Mouse (Mus musculus): ENCODE data around the gene Dhtkd1. TPM values are rescaled to one million over a fixed set of nuclear protein-coding genes. Genes with fewer than 3 reads are reported as not detected.
"Not testable (repeated sequence)": the region's sequence is repeated elsewhere in the genome, so short reads cannot be mapped to it uniquely, and the experiment has no call there.

Gene Dhtkd1
- polyA plus RNA-seq, 1 experiment from 2014 or later, result 2.8 TPM

DNA sequence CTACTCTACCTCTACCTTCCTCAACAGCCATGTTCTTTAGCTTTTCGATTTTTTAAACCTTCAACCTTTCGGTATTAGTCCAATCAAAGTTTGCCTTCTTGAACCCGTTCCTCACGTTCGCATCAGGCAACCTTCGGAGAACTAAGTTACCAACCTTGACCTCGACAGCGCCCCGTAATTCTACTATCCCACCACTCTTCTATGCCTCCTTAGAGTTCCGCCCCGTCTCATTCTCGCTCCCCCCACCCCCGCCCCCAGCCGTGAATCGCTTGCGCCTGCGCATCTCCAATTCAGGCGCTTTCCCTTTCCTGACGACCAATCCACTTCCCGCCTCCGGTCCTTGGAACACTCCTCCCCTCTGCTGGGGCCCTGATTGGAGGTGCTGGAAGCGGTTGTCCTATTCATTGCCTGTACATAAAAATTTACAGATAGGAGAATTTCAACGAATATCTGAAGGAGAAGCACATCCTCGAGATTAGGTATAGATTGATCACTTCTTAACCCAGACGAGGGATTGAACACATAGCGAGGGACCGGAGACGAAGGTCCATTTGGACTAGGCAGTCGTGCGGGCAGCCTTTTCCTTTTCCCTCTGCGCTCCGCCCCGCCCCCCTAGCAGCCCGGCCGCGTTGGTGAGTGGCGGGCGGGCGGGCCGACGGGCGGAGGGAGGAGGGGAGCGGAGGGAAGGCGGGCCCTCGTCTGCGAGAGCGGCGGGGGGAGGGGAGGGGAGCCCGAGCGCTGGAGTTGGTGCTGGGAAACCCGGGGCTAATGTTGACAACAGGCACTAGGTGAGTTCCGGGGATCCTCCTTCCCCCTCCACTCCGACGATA, 8.4 kb upstream of the Dhtkd1 start, which contains the start of gene Upf2:
Gene Upf2, plus strand, starts transcription at position 704 of the 830 bp plus-strand sequence.
- Histone ChIP-seq H3K36me3 (ENCODE audit: control insufficient read depth, insufficient read depth, low read length) (no peaks in the 10 kb centered on the region; the same call in 1 of the 2 replicates), H3K4me2 (ENCODE audit: low read depth) (peak within 1 kb of the TSS; percentile 79), H3K9me3 (ENCODE audit: control insufficient read depth, low read length) (no peaks in the 10 kb centered on the region), H3K9ac (ENCODE audit: low read length) (peak within 1 kb of the TSS; percentile 91), H3K27me3 (ENCODE audit: control insufficient read depth, insufficient read depth, low read length) (no peaks in the 10 kb centered on the region), H3K4me1 (ENCODE audit: control insufficient read depth, insufficient read depth, low read length) (no peaks in the 10 kb centered on the region), H3K27ac (ENCODE audit: low read depth, low read length) (peak within 1 kb of the TSS; percentile 73), H3K4me3 (ENCODE audit: low read depth, low read length) (peak within 1 kb of the TSS; percentile 98)
- DNase-seq (ENCODE audit: low spot score) (peak; percentile 96), ATAC-seq (ENCODE audit: insufficient read depth, low FRiP score, low TSS enrichment) (peak; percentile 93)
- under 1% methylated on average over 40 of the region's 54 CpGs for WGBS

DNA sequence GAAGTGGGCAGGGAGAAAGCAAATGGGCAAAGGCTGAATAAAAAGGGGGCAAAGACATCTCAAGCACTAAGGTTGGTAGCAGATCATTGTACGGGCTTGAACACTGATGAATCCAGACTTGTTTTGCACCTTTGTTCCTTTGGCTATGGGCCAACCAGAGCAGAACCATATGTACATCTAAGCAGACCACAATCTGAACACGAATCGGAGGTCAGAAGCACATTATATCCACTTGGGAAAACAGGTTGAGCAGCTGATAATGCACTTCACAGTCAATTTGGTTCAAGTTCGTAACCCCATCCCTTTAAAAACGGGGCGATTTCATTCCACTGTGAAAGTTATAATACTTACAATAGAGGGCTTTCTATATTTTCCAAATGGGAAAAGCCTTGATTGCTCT, 7.7 kb upstream of the Dhtkd1 start:
- Histone ChIP-seq H3K9me3 (ENCODE audit: control insufficient read depth, low read length) (no peaks in the 10 kb centered on the region), H3K4me2 (ENCODE audit: low read depth) (peak overlapping the region; percentile 79), H3K36me3 (ENCODE audit: control insufficient read depth, insufficient read depth, low read length) (no peaks in the 10 kb centered on the region; the same call in 1 of the 2 replicates), H3K4me1 (ENCODE audit: control insufficient read depth, insufficient read depth, low read length) (no peaks in the 10 kb centered on the region), H3K9ac (ENCODE audit: low read length) (peak overlapping the region; percentile 91), H3K27ac (ENCODE audit: low read depth, low read length) (no peak overlapping the region), H3K4me3 (ENCODE audit: low read depth, low read length) (peak overlapping the region; percentile 98), H3K27me3 (ENCODE audit: control insufficient read depth, insufficient read depth, low read length) (no peaks in the 10 kb centered on the region)
- peak; percentile 16 for DNase-seq (ENCODE audit: low spot score)
- 16% methylated on average over 6 of the region's 6 CpGs for WGBS
- no peak for ATAC-seq (ENCODE audit: insufficient read depth, low FRiP score, low TSS enrichment)

DNA sequence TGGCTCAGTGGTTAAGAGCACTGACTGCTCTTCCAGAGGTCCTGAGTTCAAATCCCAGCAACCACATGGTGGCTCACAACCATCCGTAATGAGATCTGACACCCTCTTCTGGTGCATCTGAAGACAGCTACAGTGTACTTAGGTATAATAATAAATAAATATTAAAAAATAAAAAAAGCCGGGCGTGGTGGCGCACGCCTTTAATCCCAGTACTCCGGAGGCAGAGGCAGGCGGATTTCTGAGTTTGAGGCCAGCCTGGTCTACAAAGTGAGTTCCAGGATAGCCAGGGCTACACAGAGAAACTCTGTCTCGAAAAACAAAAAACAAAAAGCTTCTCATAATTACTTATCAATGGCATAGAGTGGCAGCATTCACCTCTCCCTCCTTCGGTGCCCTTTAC, 7.2 kb upstream of the Dhtkd1 start:
- 94% methylated on average over 9 of the region's 9 CpGs for WGBS
- Histone ChIP-seq H3K4me2 (ENCODE audit: low read depth) (peak overlapping the region; percentile 79), H3K4me3 (ENCODE audit: low read depth, low read length) (peak overlapping the region; percentile 98)
- DNase-seq (ENCODE audit: low spot score); H3K9me3 ChIP-seq (ENCODE audit: control insufficient read depth, low read length); H3K4me1 ChIP-seq (ENCODE audit: control insufficient read depth, insufficient read depth, low read length); H3K9ac ChIP-seq (ENCODE audit: low read length); H3K36me3 ChIP-seq (ENCODE audit: control insufficient read depth, insufficient read depth, low read length); ATAC-seq (ENCODE audit: insufficient read depth, low FRiP score, low TSS enrichment); H3K27me3 ChIP-seq (ENCODE audit: control insufficient read depth, insufficient read depth, low read length); H3K27ac ChIP-seq (ENCODE audit: low read depth, low read length): not testable (repeated sequence)

- Histone ChIP-seq H3K4me2 (ENCODE audit: low read depth) (no peak overlapping the region), H3K9ac (ENCODE audit: low read length) (no peak overlapping the region), H3K36me3 (ENCODE audit: control insufficient read depth, insufficient read depth, low read length) (no peaks in the 10 kb centered on the region; the same call in 1 of the 2 replicates), H3K9me3 (ENCODE audit: control insufficient read depth, low read length) (no peaks in the 10 kb centered on the region), H3K27me3 (ENCODE audit: control insufficient read depth, insufficient read depth, low read length) (no peaks in the 10 kb centered on the region), H3K4me3 (ENCODE audit: low read depth, low read length) (no peak overlapping the region), H3K27ac (ENCODE audit: low read depth, low read length) (no peak overlapping the region), H3K4me1 (ENCODE audit: control insufficient read depth, insufficient read depth, low read length) (no peaks in the 10 kb centered on the region)
- WGBS, result 92% methylated on average over 2 of the region's 2 CpGs
- no peak for ATAC-seq (ENCODE audit: insufficient read depth, low FRiP score, low TSS enrichment)
- DNase-seq (ENCODE audit: low spot score), result no peak
These were observed 6.4 kb upstream of the Dhtkd1 start for GRCm38 (mm10) chr2:5948964-5949363.

DNA sequence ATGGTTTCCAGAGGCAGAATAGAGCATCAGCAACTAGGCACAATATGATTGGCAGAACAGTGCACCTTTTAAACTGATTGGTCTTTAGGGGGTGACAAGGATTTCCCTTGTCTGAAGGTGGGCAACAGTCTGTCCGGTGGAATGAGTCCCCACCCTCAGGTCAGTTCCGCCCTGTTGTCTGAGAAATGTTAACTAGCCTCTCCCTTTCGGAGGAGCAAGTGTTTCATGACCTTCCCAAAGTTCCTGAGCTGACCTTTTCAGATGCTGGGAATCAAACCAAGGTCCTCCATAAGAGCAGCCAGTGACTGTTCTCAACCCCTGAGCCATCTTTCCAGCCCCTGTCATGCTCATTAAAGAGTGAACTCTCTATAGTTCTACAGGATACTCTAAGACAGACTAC, 4.3 kb upstream of the Dhtkd1 start:
- DNase-seq (ENCODE audit: low spot score), result no peak
- WGBS, result 87% methylated on average over 3 of the region's 3 CpGs
- ATAC-seq (ENCODE audit: insufficient read depth, low FRiP score, low TSS enrichment), result no peak

DNA sequence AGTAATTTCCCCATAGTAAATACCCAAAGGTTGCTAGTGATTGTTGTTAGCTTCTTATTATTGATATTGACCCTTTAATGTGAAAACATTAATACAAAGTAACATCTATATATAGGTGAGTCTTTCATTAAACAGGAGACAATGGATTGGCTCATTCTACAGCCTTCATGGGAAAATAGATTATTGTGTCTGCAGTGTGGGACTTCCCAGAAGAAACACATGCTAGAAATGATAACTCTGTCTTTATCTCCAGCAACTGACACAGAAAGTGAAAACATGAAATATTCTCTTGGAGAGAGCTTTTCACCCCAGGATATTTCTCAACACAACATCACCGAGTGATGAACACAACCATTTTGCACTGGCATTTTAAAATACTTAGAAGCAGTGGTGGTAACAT, 3.0 kb upstream of the Dhtkd1 start:
- ATAC-seq (ENCODE audit: insufficient read depth, low FRiP score, low TSS enrichment) (no peak), DNase-seq (ENCODE audit: low spot score) (no peak)
- no peaks in the 10 kb centered on the region for H3K9me3 ChIP-seq (ENCODE audit: control insufficient read depth, low read length)
- no peak overlapping the region for H3K4me2 ChIP-seq (ENCODE audit: low read depth)
- no peak overlapping the region for H3K4me3 ChIP-seq (ENCODE audit: low read depth, low read length)
- no peak overlapping the region for H3K9ac ChIP-seq (ENCODE audit: low read length)
- no peaks in the 10 kb centered on the region for H3K27me3 ChIP-seq (ENCODE audit: control insufficient read depth, insufficient read depth, low read length)
- no peak overlapping the region for H3K27ac ChIP-seq (ENCODE audit: low read depth, low read length)
- H3K4me1 ChIP-seq (ENCODE audit: control insufficient read depth, insufficient read depth, low read length), result no peaks in the 10 kb centered on the region
- H3K36me3 ChIP-seq (ENCODE audit: control insufficient read depth, insufficient read depth, low read length), result no peaks in the 10 kb centered on the region
- 89% methylated on average over 1 of the region's 1 CpGs for WGBS

More for the DNA sequence above, 4.3 kb upstream of the Dhtkd1 start:
- Histone ChIP-seq H3K9me3 (ENCODE audit: control insufficient read depth, low read length) (no peaks in the 10 kb centered on the region), H3K27me3 (ENCODE audit: control insufficient read depth, insufficient read depth, low read length) (no peaks in the 10 kb centered on the region), H3K9ac (ENCODE audit: low read length) (no peak overlapping the region), H3K4me2 (ENCODE audit: low read depth) (no peak overlapping the region), H3K27ac (ENCODE audit: low read depth, low read length) (no peak overlapping the region), H3K4me3 (ENCODE audit: low read depth, low read length) (no peak overlapping the region), H3K36me3 (ENCODE audit: control insufficient read depth, insufficient read depth, low read length) (no peaks in the 10 kb centered on the region), H3K4me1 (ENCODE audit: control insufficient read depth, insufficient read depth, low read length) (no peaks in the 10 kb centered on the region)

GRCm38 (mm10) chr2:5943071-5943470, 479 bp upstream of the Dhtkd1 start:
- no peaks in the 10 kb centered on the region for H3K9me3 ChIP-seq (ENCODE audit: control insufficient read depth, low read length)
- DNase-seq (ENCODE audit: low spot score), result no peak
- ATAC-seq (ENCODE audit: insufficient read depth, low FRiP score, low TSS enrichment), result peak; percentile 60; the same call in 1 of the 2 replicates
- no peaks in the 10 kb centered on the region for H3K4me1 ChIP-seq (ENCODE audit: control insufficient read depth, insufficient read depth, low read length)
- peak overlapping the region; percentile 56; the same call in 1 of the 2 replicates for H3K4me3 ChIP-seq (ENCODE audit: low read depth, low read length)
- peak overlapping the region; percentile 81 for H3K4me2 ChIP-seq (ENCODE audit: low read depth)
- no peak overlapping the region for H3K9ac ChIP-seq (ENCODE audit: low read length)
- H3K27me3 ChIP-seq (ENCODE audit: control insufficient read depth, insufficient read depth, low read length), result no peaks in the 10 kb centered on the region
- no peaks in the 10 kb centered on the region for H3K36me3 ChIP-seq (ENCODE audit: control insufficient read depth, insufficient read depth, low read length)
- H3K27ac ChIP-seq (ENCODE audit: low read depth, low read length), result no peak overlapping the region
- 36% methylated on average over 4 of the region's 4 CpGs for WGBS

DNA sequence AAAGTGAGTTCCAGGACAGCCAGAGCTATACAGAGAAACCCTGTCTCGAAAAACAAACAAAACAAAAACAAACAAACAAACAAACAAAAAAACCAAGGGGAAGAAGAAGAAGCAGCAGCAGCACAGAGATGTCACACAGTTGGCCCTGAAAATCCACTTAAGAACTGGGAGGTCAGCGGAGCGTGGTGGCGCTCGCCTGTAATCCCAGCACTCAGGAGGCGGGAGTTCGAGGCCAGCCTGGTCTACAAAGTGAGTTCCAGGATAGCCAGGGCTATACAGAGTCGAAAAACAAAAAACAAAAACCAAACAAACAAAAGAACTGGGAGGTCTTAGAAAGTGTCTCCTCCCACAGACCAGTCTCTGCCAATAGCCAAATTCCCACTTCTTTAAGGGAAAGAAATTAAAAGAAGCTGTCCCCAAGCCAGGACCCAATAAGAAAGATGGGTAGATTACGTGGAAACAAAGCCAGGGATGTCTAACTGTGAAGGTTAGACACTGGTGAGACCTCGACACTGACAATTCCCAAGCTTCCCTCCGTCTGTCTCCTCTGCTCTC, 654 bp downstream of the Dhtkd1 start:
- ATAC-seq (ENCODE audit: insufficient read depth, low FRiP score, low TSS enrichment), result no peak
- Histone ChIP-seq H3K4me1 (ENCODE audit: control insufficient read depth, insufficient read depth, low read length) (no peaks in the 10 kb centered on the region), H3K4me3 (ENCODE audit: low read depth, low read length) (peak overlapping the region; percentile 56), H3K9ac (ENCODE audit: low read length) (peak overlapping the region; percentile 76), H3K36me3 (ENCODE audit: control insufficient read depth, insufficient read depth, low read length) (no peaks in the 10 kb centered on the region), H3K27ac (ENCODE audit: low read depth, low read length) (no peak overlapping the region), H3K9me3 (ENCODE audit: control insufficient read depth, low read length) (no peaks in the 10 kb centered on the region), H3K27me3 (ENCODE audit: control insufficient read depth, insufficient read depth, low read length) (no peaks in the 10 kb centered on the region), H3K4me2 (ENCODE audit: low read depth) (peak overlapping the region; percentile 81)
- 57% methylated on average over 11 of the region's 11 CpGs for WGBS
- no peak for DNase-seq (ENCODE audit: low spot score)

GRCm38 (mm10) chr2:5940936-5941335, 1.7 kb downstream of the Dhtkd1 start:
- no peaks in the 10 kb centered on the region for H3K9me3 ChIP-seq (ENCODE audit: control insufficient read depth, low read length)
- no peaks in the 10 kb centered on the region for H3K27me3 ChIP-seq (ENCODE audit: control insufficient read depth, insufficient read depth, low read length)
- no peak overlapping the region for H3K9ac ChIP-seq (ENCODE audit: low read length)
- no peak overlapping the region for H3K4me3 ChIP-seq (ENCODE audit: low read depth, low read length)
- no peaks in the 10 kb centered on the region for H3K4me1 ChIP-seq (ENCODE audit: control insufficient read depth, insufficient read depth, low read length)
- no peak overlapping the region for H3K27ac ChIP-seq (ENCODE audit: low read depth, low read length)
- DNase-seq (ENCODE audit: low spot score), result no peak
- H3K4me2 ChIP-seq (ENCODE audit: low read depth), result no peak overlapping the region
- no peaks in the 10 kb centered on the region for H3K36me3 ChIP-seq (ENCODE audit: control insufficient read depth, insufficient read depth, low read length)
- 94% methylated on average over 9 of the region's 9 CpGs for WGBS
- ATAC-seq (ENCODE audit: insufficient read depth, low FRiP score, low TSS enrichment), result no peak

All from neural tube, embryonic 11.5 days (tissue).